Mouse (Mus musculus) spleen, adult 2 months (tissue): ENCODE measurements around the gene Siae.

Experiments used
- CTCF ChIP-seq: fragments of 200-500 bp; IDR thresholded peaks from 2 replicates; pipeline ENCODE4 v1.5.1; 2011; ENCODE audit warnings: mild to moderate bottlenecking, inconsistent platforms; ENCODE audit not compliant: insufficient read depth, insufficient read length, insufficient replicate concordance; ENCODE audit errors: extremely low read depth
- POLR2A ChIP-seq: fragments of 200-500 bp; IDR thresholded peaks from 2 replicates; pipeline ENCODE4 v1.6.1; 2011; ENCODE audit warnings: low read depth, low read length, inconsistent platforms

- no peak for TF ChIP-seq CTCF
- TF ChIP-seq POLR2A, result no peak
Observed at GRCm38 (mm10) chr9:37605089-37605488, 49.6 kb downstream of the Siae start.
